26 mouse cellular contexts compared by ENCODE assay signal in the genomic region with DNA sequence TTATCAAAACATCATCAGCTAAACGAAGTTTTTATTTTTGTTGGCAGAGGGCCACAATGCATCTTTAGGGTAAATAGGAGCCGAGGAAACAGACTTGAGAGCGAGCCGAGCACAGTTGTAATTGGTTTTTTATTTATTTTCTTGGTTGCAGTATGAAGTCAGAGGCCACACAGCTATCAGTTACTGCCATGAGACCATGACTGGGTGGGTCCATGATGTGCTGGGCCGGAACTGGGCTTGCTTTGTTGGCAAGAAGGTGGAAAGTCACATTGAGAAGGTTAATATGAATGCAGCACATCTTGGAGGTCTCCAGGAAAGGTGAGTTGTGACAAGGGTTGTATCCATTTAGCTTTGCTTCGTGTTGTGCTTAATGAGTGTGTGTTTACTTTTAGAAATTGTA. TPM values are rescaled to one million over a fixed set of nuclear protein-coding genes. Genes with fewer than 3 reads are reported as not detected.
DNase-seq lines count a peak whose midpoint lies in the region; ATAC-seq and TF ChIP-seq lines count a peak whose summit lies in the region.
"Had no signal": no experiment of that assay in that cellular context is flagged by ENCODE, and none has a peak within 500 bp of the region (broad histone marks: within the 10 kb centered on the region; RNA-seq: fewer than 3 reads in every experiment).

No protein-coding gene starts in this region.

- no peaks in the 10 kb centered on the region for H3K27me3 ChIP-seq in liver, embryonic 11.5 days (replicated peaks; ENCODE audit: control insufficient read depth, insufficient read depth, low read length)
- no peaks in the 10 kb centered on the region for H3K27me3 ChIP-seq in liver, embryonic 13.5 days
- H3K27me3 ChIP-seq: CH12.LX; forebrain, embryonic 12.5 days; forebrain, embryonic 15.5 days; heart, embryonic 15.5 days; hindbrain, embryonic 13.5 days; Patski had no signal

- no peaks in the 10 kb centered on the region for H3K4me1 ChIP-seq in liver, embryonic 11.5 days (replicated peaks; ENCODE audit: control insufficient read depth, insufficient read depth, low read length)
- peaks cover 3% of the 10 kb centered on the region for H3K4me1 ChIP-seq in liver, embryonic 13.5 days (replicated peaks)
- H3K4me1 ChIP-seq: forebrain, embryonic 15.5 days; heart, embryonic 15.5 days; hindbrain, embryonic 10.5 days; hindbrain, embryonic 13.5 days had no signal

- no peak for TF ChIP-seq CTCF in gastrocnemius, adult 2 months (IDR thresholded peaks at IDR 0.05)

- peak; percentile 70; the same call in 1 of the 2 replicates for ATAC-seq in liver, embryonic 11.5 days (replicated peaks; ENCODE audit: low FRiP score)
- peak; percentile 61; the same call in 1 of the 2 replicates for ATAC-seq in liver, embryonic 13.5 days (ENCODE audit: low read depth)
- ATAC-seq: forebrain, embryonic 15.5 days; hindbrain, embryonic 16.5 days; Patski had no signal

- no peak for DNase-seq in gastrocnemius, adult 2 months
- DNase-seq in gastrocnemius, postnatal 10 days, result no peak
- DNase-seq in liver, embryonic 11.5 days (ENCODE audit: low spot score), result no peak
- DNase-seq in liver, embryonic 13.5 days, result no peak
- DNase-seq in left cerebral cortex, postnatal 4 days, result no peak
- no peak for DNase-seq in thymus, adult 18-20 months
- DNase-seq: adrenal gland, postnatal 10 days; adrenal gland, postnatal 36 days; B cell, adult 2 months; cerebellum, adult 18-20 months; cerebellum, adult 9-10 months; cerebellum, postnatal 14 days; gastrocnemius, postnatal 14 days; heart, adult 11 months; heart, postnatal 10 days; heart, postnatal 36 days had no signal

- H3K36me3 ChIP-seq in liver, embryonic 11.5 days (ENCODE audit: control insufficient read depth, insufficient read depth, low read length), result no peaks in the 10 kb centered on the region
- no peaks in the 10 kb centered on the region for H3K36me3 ChIP-seq in liver, embryonic 13.5 days
- H3K36me3 ChIP-seq: forebrain, embryonic 12.5 days; forebrain, embryonic 15.5 days; G1E; heart, embryonic 15.5 days; hindbrain, embryonic 10.5 days; hindbrain, embryonic 13.5 days had no signal

- H3K4me3 ChIP-seq in gastrocnemius, adult 2 months, result no peak overlapping the region
- no peak overlapping the region for H3K4me3 ChIP-seq in liver, embryonic 11.5 days (ENCODE audit: low read depth, low read length)
- H3K4me3 ChIP-seq in liver, embryonic 13.5 days (replicated peaks), result no peak overlapping the region
- H3K4me3 ChIP-seq: forebrain, embryonic 12.5 days; forebrain, embryonic 15.5 days; heart, embryonic 15.5 days; hindbrain, embryonic 10.5 days; hindbrain, embryonic 13.5 days had no signal

- intact Hi-C loops in gastrocnemius, adult 2 months (cut with DNase I), result no loop called here
- intact Hi-C loops in left cerebral cortex, postnatal 4 days (cut with DNase I), result no loop called here

- 0 out of 2 replicates have a peak overlapping the region, but pooled peaks have one; percentile 46 for H3K27ac ChIP-seq in gastrocnemius, adult 2 months
- H3K27ac ChIP-seq in liver, embryonic 11.5 days (ENCODE audit: low read depth, low read length), result no peak overlapping the region
- no peak overlapping the region for H3K27ac ChIP-seq in liver, embryonic 13.5 days
- H3K27ac ChIP-seq: forebrain, embryonic 12.5 days; forebrain, embryonic 15.5 days; heart, embryonic 15.5 days; hindbrain, embryonic 10.5 days; hindbrain, embryonic 13.5 days had no signal

- WGBS in liver, embryonic 11.5 days, result 80% methylated on average over 6 of the region's 6 CpGs
- 54% methylated on average over 6 of the region's 6 CpGs for WGBS in liver, embryonic 13.5 days (ENCODE audit: insufficient replicate concordance)

- no peaks in the 10 kb centered on the region for H3K9me3 ChIP-seq in liver, embryonic 11.5 days (ENCODE audit: control insufficient read depth, low read length)
- no peaks in the 10 kb centered on the region for H3K9me3 ChIP-seq in liver, embryonic 13.5 days (replicated peaks)
- H3K9me3 ChIP-seq: forebrain, embryonic 12.5 days; forebrain, embryonic 15.5 days; G1E; heart, embryonic 15.5 days; hindbrain, embryonic 10.5 days; hindbrain, embryonic 13.5 days had no signal

- no peak overlapping the region for H3K4me2 ChIP-seq in liver, embryonic 11.5 days
- H3K4me2 ChIP-seq in liver, embryonic 13.5 days, result no peak overlapping the region
- H3K4me2 ChIP-seq: forebrain, embryonic 12.5 days; forebrain, embryonic 15.5 days; heart, embryonic 11.5 days; heart, embryonic 15.5 days; hindbrain, embryonic 13.5 days had no signal

- no peak overlapping the region for H3K9ac ChIP-seq in liver, embryonic 11.5 days (ENCODE audit: low read depth, low read length)
- no peak overlapping the region for H3K9ac ChIP-seq in liver, embryonic 13.5 days
- H3K9ac ChIP-seq: forebrain, embryonic 12.5 days; forebrain, embryonic 15.5 days; heart, embryonic 15.5 days; hindbrain, embryonic 13.5 days had no signal

RNA-seq across cellular contexts. Expression of a gene that starts 19.0 kb away (rescaled TPM):
- total RNA-seq in gastrocnemius, adult 2 months (2021), result 10 to 100 TPM; 41.6 to 50.7 TPM
- 10 to 100 TPM; 49.0 to 49.3 TPM for total RNA-seq in gastrocnemius, postnatal 10 days (2021)
- 63.9 and 67.3 TPM in 2 replicates for polyA plus RNA-seq in liver, embryonic 11.5 days (2014; fragmentation: Nextera tagmentation; extraction: Ambion mirVana)
- polyA plus RNA-seq in liver, embryonic 13.5 days (2015; fragmentation: Nextera tagmentation; extraction: Ambion mirVana), result 56.9 and 62.2 TPM in 2 replicates
- total RNA-seq in left cerebral cortex, postnatal 4 days (2021), result 10 to 100 TPM; 10.0 to 11.0 TPM
- polyA plus RNA-seq: G1E had no signal
